Mouse (Mus musculus) right cerebral cortex, postnatal 4 days (tissue): ENCODE results near the gene Thsd7a.

Experiments used
- DNase-seq: peaks from one replicate; pipeline ENCODE4 v3.0.0-alpha.2; 2022

The Thsd7a gene

DNA sequence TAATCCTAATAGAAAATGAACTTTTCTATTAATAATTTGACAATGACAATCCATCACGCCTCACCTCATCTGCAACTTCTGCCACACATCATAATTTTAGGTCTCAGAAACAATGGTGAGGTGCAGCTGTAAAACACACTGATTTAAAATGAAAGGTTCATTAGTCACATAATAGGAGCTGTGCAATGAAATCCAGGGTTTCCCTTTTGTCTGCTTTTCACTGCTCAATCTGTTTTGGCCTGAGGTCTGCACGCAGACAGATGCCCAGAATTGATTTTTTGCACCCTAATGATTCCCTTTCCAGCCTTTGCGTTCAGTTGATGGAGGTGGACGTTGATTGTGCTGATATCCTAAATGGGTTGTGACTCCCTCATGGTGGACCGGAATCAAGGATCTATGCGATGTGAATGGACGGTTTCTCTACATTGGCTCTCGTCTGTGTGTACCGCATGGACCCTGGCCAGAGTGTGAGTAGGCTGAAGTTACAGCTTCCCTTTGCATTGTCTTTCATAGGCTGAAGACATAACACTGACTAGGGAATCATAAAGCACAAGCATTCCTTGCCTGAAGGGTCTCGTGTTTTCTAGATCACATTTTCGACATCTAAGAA, 120.5 kb downstream of the Thsd7a start:
- DNase-seq = no peak

DNA sequence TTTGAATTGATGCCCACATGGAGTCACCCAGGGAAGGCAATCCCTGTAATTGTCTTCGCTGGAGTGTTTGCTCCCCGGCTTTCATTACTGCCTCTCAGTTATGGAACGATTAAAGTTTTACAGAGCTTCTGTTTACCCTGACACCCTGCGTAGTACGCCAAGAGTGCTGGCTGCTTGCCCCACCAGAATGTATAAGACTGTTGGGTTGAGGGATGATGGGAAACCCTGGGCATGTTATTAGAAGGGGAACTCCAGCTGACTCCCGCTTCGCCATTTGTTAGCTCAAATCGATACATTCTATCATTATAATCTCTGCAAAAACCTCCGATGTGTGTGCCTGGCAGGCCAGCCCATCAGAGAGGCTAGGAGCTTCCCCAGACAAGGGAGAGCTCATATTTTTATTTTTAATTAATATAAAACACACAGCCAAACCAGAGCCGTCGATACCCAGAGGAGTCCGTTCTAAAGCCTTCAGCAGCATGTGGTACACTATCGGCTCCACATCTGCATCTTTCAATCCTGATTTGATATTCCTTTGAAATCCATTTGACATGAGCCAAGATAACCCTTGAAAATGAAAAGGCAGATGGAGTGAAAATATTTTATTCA, 142.5 kb downstream of the Thsd7a start:
- peak; percentile 59 for DNase-seq

DNA sequence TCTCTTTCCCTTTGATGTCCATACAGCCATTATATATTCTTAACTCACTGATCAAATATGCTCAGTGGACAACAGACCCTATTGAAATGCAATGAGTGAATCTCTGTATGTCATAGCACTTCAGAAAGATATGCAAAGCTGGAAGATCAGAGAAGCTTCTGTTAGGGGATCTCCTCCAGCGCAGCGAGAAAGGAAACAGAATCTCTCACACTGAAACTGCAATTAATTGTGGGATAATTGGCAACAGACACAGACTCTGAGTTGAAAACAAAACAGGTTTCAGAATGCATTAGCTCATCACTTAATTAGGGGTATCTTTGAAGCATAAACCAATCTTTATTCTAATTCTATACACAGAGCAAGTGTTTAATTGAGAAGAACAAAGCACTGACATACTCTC, 146.3 kb downstream of the Thsd7a start:
- DNase-seq = no peak

DNA sequence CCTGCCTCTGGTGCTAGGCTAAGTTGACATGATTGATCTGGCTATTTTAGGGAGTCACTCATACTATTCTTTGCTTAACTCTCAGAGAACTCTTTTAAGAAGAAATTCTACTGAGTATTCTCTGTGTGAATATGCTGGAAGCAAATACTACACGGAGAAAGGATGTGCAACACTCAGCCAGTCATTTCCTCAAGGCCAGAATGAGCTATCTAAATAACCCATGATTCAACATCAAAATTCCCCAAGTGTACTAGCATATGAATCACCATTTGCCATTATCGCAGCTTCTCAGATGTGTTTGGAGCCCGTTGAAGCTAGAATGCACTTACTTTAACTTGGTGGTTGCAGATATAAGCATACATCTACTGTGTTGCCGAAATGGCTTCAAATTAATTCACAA, 147.0 kb downstream of the Thsd7a start:
- DNase-seq = no peak

DNA sequence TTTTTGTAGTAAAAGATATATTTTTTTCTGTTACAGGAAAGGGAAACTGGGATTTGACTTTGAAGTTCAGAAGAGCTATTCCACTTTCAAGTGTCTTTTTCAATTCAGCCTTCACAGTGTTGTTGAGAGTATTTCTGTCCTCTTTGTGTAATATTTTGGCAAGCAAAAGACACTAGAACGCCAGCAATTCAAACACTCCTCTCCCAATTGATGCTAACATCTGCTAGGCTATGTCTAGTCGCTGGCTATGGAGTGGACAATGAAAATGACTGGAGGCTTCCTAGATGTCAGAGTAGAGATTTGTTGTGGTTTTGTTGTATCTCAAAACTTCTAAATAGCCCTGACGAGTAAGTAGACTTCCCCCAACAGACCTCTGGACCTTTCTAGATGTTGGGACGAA, 164.8 kb downstream of the Thsd7a start:
- DNase-seq = no peak

DNA sequence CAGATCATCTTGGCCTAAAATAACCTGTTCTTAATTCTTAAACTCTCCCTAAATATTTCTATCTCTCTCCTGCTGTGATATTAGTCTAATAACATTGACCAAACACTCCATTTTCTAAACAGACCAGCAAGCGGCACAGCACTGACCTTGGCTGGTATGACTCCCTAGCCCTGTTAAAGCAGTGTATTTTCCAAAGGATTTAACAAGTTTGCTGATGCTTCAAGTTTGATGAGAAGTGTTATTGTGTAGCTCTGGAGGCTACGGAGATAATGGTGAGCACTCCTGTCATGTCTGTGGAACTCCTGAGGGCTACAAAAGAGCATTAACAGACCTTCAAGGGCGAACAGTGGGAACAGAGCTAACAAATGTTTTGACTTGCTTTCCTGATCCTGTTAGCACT, 168.1 kb downstream of the Thsd7a start:
- DNase-seq = no peak

DNA sequence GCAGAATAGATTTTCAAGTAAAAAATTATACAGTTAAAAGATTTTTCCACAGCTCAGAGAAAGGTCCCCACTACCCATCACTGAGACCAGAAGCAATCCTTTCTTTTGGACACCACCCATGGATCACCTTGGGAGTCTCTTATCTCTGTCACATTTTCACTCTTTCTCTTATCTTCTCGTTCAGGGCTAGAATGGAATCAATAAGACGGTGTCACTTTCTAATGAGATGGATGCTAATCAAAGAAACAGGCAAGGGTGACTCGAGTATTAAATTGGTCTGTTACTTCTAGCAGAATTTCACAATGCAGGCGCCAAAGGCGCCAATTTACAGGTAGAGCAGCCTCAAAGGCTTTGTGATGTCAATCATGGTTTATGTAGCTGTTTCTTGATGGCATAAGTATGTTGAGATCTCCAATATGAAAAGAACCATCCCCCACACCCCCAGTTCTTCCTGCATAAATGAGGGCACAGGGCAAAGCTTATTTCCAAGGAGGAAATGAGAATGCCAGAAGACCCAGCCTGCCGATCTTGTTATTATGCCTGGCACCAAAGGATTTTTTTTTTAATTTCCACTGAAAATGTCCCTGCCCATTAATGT, 173.5 kb downstream of the Thsd7a start:
- no peak for DNase-seq

DNA sequence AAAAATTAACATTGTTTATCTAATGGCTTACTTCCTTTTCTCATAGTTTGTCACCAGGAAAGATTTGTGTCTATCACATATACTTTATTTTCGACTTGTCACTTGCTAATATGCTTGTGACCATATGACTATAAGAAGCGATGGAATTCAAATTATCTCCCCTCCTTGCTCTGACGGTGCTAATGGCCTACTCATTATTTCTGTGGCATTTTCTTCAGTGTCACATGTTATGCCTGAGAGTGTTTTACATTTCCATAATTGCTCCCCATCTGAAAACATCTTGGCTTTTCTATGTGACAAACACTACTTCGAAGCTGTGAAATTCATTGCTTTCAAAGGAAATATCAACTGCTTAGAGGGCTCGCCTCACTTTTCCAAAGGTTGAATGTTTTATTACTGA, 177.0 kb downstream of the Thsd7a start:
- DNase-seq = no peak

DNA sequence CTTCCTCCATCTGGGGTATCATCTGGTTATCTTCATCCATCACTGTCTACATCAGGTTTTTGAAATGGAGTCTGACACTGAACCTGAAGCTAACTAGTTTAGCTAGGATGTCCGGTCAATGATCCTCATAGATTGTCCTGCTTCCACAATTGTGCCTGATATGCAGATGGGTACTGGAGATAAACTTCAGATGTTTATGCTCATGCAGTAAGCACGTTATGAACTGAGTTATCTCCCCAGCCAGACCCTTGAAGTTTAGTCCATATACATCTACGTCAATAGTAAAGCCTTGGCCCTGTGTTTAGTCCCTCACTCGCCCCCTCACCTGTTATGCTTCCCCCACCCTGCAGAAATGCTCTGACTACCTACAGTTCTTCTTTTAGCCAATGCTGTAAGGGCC, 184.1 kb downstream of the Thsd7a start:
- no peak for DNase-seq

DNA sequence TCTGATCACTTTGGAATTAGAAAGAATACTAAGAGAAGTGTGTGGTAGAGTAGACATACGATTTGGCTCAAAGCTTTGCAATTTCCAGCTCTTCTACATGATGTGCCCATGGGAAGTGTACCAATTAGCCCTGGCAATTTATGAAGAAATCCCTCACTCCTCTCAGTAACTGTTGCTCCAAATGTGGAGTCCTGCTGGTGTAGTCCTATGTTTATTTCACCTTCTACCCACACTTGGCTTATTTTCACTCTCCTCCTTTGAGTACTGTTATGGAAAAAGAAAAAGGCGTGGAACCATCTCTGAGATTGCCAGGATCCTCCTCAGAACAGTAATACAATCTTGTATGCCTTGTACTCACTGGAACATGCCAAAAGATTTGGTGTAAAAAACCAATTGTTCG, 186.9 kb downstream of the Thsd7a start:
- no peak for DNase-seq

DNA sequence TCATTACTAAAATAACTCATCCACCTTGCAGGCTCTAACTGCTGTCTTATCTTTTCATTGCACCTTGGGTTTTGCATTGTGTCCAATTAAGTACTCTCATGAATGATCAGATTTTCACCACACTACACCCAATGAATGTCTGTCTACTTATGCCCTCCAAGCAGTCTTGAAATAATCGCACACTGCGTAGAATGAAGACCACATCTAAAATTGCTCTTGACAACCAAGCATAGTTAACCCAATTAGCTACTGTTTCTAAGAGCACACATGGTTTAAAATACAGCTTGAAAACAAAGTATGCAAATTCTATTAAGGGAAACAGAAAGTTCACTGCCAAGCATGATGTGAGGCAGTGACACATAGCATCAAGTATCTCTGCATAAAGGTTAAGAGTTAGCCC, 188.7 kb downstream of the Thsd7a start:
- DNase-seq = no peak

DNA sequence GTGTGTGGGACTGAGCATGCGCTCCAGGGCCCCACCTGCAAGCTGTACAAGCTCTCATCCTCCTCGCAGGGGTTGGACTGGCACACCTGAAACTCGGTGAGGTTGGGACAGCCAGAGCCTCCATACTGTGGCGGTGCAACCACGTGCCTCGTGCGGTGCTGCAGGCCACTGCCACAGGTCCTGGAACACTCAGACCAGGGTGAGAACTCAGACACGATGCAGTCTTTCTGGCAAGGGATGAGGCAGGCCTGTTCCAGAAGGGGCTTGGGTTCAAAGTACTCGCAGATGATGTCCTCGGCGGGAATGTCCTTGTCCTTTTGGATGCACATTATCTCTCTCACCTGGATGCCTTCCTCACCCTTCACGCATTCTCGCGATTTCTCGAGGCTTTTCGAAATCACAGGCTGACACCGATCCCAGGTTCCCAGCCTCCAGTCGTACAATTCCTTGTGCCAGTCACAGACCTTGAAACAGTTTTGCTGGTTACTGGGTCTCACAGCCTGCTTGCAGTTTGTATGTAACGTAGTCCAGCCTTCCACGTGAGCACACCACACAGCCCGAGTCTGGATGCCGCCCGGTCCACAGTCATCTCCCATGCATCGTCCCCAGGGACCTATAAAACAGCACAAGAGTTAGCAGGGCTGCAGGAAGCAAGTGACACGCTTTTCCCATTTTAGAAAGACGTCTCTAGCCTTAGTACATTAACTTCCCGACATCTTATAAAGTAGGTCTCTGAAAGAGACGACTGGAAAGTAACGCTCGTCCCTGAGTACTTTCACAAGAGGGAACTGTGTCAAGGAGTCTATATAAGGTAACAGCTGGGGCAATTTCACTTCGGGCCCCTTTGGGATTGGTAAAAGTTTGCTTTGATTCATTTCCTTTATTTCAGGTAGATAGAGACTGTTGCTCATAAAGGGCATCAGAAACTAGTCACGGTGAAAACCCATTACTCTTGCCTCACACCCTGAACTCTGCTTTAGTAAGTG, 193.8 kb downstream of the Thsd7a start:
- no peak for DNase-seq

DNA sequence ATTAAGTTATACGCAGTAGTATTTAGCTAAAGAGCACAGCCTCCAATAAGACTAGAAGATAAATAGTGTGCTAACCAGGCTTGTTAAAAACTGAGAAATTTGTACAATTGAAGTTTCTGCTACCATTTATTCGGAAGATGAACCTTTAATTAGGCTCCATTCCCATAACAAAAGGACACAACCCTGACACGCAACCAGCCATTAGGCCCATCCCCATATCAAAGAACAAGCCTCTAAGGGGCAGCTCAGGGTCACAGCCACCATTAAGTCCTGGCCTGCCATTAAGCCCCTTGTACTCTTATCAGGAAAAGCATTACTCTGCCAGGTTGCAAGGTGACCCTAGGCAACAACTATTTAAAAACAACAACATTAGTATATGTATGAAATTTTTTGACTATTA, 198.0 kb downstream of the Thsd7a start:
- no peak for DNase-seq

DNA sequence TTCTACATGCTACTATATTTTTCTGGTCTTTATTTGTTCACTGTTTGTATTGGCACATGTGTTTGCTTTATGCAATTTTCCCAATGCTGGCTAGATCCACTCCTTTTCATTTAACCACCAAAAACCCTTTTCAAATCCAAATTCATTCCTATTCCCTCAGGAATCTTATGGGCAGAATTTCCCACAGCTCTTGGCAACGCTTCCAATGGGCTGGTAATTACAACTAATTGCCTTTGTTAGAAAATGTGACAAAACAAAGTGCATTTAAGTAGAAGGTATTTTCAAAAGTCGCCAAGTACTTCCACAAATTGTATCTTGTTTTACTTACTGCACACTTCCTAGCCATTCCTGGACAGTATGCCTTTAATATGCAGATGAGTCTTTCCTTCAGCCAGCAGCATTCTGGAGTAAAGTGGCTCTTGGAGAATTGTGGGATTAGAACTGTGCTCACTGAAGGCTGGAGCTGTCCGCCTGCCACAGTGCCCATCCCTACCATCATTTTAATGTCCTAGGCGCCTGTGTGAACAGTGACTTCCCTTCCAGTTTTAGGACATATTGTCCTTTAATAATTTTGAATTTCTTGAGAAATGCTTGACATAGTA, 199.1 kb downstream of the Thsd7a start:
- peak; percentile 3 for DNase-seq

DNA sequence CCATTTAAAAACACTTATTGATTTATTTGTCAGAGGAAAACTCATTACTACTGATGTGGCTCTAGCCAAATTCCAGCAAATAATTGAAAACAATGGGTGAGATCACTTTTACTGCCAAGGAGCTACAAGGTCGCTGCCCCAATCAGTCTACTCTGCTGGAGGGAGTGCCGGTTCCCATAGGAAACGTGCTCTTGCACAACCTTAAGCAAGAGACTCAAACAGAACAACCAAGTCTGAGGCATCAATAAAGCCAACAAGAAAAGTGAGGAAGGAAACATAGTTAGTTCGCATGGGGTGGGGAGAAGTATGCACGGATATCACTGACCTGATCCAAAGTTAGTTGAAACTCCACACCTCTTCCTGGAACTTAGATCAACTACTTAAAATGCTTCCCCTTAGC, 205.1 kb downstream of the Thsd7a start:
- DNase-seq = no peak

DNA sequence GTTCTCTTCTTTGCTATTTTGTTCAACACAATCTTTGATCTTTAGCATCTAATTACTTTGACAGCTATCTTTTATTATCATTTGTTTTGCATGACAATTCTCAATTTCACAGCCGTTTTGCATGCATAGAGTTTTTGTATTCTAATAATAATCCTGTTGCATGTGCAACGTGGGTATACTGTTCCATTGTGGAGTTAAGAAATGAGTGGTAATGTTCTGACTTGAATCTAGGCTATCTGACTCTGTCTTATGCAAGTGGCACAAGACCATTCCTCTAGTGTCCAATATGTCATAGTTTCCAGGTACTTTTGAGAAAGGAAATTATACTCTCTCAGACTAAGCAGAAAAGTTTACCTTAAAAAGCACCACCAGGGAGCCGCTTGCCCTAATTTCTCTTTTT, 206.7 kb downstream of the Thsd7a start:
- DNase-seq = no peak

DNA sequence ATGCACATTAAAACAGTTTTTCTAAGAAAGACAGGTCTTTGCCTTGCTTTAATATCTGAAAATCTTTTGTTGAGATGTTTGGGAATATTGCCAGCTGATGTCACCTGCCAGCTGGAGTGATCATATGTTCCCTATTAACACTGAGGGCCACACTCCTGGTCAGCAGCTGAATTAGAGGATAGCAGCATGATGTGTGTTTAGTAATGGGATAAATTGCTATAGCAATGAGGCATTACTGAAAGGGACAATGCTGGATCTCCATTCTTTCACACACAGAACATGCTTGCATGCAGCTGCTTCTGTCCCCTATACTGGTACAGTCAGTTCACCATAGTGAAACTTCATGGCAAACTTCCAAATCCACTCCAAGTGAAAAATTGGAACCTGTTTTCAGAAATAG, 230.1 kb downstream of the Thsd7a start:
- DNase-seq = no peak

DNA sequence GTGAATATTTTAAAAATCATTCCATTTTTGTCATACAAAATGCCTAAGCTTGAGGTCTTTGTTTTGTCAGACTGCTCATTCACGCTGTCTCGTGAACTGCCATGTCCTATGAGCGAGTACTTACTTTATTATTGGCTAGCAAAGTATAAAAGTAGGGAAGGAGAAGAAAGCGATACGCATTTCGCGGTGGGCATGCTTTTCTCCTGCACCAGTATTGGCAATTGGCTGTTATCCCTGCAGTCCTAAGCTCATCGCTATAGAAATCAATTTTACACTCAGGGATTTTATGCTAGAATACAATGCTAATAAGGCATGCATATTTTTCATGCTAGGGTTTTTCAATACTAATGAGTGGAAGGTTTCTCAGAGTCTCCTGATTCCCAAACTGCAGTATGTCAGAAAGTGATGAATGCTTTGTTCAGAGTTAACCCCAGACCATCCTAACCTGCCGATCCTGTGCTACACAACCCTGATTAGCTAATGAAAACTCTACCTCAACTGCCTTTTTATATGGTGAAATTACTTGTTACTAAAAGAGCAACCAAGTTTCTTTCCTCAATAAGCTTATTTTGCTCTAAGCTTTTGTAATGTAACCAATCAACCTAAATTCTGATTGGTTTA, 230.8 kb downstream of the Thsd7a start:
- no peak for DNase-seq

DNA sequence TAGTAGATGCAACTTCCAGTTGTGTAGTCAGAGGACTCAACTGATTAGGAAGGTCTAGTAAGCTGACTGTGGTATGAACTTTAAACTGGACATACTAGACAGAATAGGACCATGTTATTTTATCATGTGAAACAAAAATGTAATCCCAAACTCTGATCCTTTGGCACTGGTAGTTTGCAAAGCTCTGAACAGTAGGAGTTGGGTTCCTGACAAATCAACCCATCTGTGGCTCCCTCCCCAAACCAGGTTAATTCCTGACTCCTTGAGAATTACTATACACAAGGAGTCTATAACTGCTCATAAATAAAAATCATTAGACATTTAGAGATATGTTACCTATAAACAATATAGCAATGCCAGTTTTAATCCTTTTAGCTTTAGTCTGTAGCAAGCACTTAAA, 231.5 kb downstream of the Thsd7a start:
- no peak for DNase-seq

DNA sequence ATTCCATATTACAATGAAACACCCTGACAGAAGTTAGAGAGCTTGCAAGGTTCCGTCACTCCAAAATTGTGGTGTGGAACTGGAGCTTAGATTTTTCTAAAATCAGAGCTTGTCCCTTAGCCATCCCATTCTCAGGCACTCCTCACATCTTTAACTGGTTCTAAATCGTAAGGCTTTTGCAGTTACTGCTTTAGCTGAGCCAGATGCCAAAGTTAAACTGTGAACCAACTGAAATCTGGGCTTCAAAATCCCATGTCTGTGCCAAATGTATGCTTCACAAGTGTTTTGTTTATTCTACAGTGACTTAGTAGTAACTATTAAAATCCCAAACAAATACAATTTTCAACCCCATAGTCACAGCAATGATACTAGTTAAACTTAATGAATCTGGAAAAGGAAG, 242.3 kb downstream of the Thsd7a start:
- no peak for DNase-seq

DNA sequence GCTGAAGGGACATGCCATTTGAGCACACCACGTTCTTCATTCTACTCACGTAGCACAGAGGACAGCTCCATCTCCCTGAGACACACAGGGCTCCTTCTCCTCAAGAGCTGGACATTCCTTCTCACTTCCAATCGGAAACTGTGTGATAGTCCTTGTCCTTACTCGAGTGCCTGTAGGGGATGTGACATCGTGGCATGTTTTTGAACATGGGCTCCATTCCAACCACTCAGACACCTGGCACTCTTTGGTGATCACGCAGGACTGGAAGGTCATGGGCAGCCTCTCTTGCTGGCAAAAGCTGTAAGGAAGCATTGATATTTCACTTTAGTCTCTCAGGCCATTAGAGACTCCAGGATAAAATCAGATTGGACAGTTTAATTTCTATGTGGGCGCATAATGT, 245.3 kb downstream of the Thsd7a start:
- no peak for DNase-seq

DNA sequence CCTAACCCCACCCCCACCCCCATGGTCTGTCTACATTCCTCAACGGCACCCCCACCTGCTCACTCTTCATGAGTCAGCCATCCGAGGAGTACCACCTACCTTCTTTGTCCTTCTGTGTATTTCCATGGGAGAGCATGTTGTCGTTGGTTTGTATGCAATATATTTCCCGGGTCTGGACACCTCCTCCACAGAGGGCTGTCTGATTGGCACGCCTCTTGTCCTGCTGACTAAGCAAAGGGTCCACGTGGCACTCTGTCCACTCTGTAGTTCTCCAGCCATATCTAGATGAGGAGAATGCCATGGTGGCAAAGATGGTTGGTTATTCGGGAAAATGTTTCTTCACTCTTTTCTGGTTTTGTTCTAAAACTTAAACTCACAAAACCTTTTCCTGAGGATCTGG, 248.3 kb downstream of the Thsd7a start:
- no peak for DNase-seq

DNA sequence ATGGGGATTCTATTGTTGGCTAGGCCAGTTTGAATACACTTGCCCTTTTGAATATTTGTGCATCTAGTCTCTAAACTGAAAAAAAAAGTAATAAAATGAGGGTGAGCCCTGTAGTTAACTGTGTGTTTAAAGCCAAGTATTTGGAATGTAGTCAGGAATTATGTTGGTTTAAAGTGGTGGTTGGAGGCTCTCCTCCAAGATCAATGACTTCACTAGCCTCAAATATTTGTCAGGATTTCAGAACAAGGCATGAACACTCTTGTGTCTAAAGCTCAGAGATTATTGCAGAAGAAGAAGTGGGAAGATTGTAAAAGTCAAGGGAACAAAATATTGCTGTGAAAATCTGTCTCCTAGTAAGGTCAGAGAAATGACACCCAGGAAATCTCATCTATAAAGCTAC, 249.3 kb downstream of the Thsd7a start:
- DNase-seq = no peak
